Mouse (Mus musculus) adrenal gland, adult 8-10 months (tissue): ENCODE data around the gene Syngap1. TPM values are rescaled to one million over a fixed set of nuclear protein-coding genes. Genes with fewer than 3 reads are reported as not detected.

ENCODE experiments used
- DNase-seq: peaks from one replicate; pipeline ENCODE4 v3.0.0; 2022
- total RNA-seq, 4 experiments: library from RNA; stranded (reverse); gene quantifications; 2 replicates each; pipeline ENCODE4 v1.2.4; 2022

Gene Syngap1
- total RNA-seq, 4 experiments from 2014 or later: 19.7 to 36.9 (median 26.9) TPM

- DNase-seq: no peak
Measured at GRCm38 (mm10) chr17:26936921-26937695, 3.9 kb upstream of the Syngap1 start.

- DNase-seq: no peak
Measured at GRCm38 (mm10) chr17:26937883-26938695, 3.0 kb upstream of the Syngap1 start.

GRCm38 (mm10) chr17:26938731-26939130 lies 2.3 kb upstream of the Syngap1 start:
- no peak for DNase-seq

GRCm38 (mm10) chr17:26939178-26939972 lies 1.7 kb upstream of the Syngap1 start, which contains the start of gene Cuta:
TSS of gene Cuta (minus strand) at chr17:26939569.
- peak; percentile 100 for DNase-seq

- no peak for DNase-seq
Measured at GRCm38 (mm10) chr17:26939973-26940300, 1.1 kb upstream of the Syngap1 start.

- no peak for DNase-seq
Measured at GRCm38 (mm10) chr17:26941841-26942570, 953 bp downstream of the Syngap1 start.

GRCm38 (mm10) chr17:26945824-26946495 lies 4.9 kb downstream of the Syngap1 start:
- no peak for DNase-seq

GRCm38 (mm10) chr17:26946567-26946966 lies 5.5 kb downstream of the Syngap1 start:
- DNase-seq: peak; percentile 80

- no peak for DNase-seq
Measured at GRCm38 (mm10) chr17:26947231-26948100, 6.4 kb downstream of the Syngap1 start.

GRCm38 (mm10) chr17:26948316-26949050 lies 7.4 kb downstream of the Syngap1 start:
- no peak for DNase-seq

- DNase-seq: no peak
Measured at GRCm38 (mm10) chr17:26949051-26949577, 8.1 kb downstream of the Syngap1 start.

GRCm38 (mm10) chr17:26949866-26950265 lies 8.8 kb downstream of the Syngap1 start:
- DNase-seq: no peak

- DNase-seq: no peak
Measured at GRCm38 (mm10) chr17:26950560-26951288, 9.7 kb downstream of the Syngap1 start.

- no peak for DNase-seq
Measured at GRCm38 (mm10) chr17:26951406-26951805, 10.4 kb downstream of the Syngap1 start.

- DNase-seq: no peak
Measured at GRCm38 (mm10) chr17:26951952-26952877, 11.2 kb downstream of the Syngap1 start.

GRCm38 (mm10) chr17:26953201-26953600 lies 12.1 kb downstream of the Syngap1 start:
- no peak for DNase-seq

- DNase-seq: no peak
Measured at GRCm38 (mm10) chr17:26953726-26954125, 12.7 kb downstream of the Syngap1 start.

GRCm38 (mm10) chr17:26956309-26956708 lies 15.3 kb downstream of the Syngap1 start:
- no peak for DNase-seq
